Mouse (Mus musculus) embryonic fibroblast, embryonic 13.5 days (primary cell): Measurements from ENCODE around the gene Tril. TPM values are rescaled to one million over a fixed set of nuclear protein-coding genes. Genes with fewer than 3 reads are reported as not detected.
A peak's percentile ranks its signal among the peaks of the same experiment; 100 is the strongest.

Experiments
- H3K27ac ChIP-seq: 2 replicates; pipeline ENCODE4 v1.5.1; 2012; ENCODE audit warnings: low read length, control low read depth, inconsistent platforms; ENCODE audit not compliant: insufficient read depth
- H3K4me1 ChIP-seq: 2 replicates; pipeline ENCODE4 v1.6.1; 2011; ENCODE audit warnings: low read length; ENCODE audit not compliant: control insufficient read depth, insufficient read depth
- H3K4me3 ChIP-seq: 2 replicates; pipeline ENCODE4 v1.5.1; 2011; ENCODE audit warnings: mild to moderate bottlenecking, control low read depth, low read length; ENCODE audit not compliant: insufficient read depth
- CTCF ChIP-seq: IDR thresholded peaks from 2 replicates; pipeline ENCODE4 v1.5.1; 2011; ENCODE audit warnings: mild to moderate bottlenecking, control low read depth, low read length, moderate library complexity, borderline replicate concordance; ENCODE audit not compliant: insufficient read depth
- POLR2A ChIP-seq: IDR thresholded peaks from 2 replicates; pipeline ENCODE4 v1.6.1; 2011; ENCODE audit warnings: low read depth, mild to moderate bottlenecking, control low read depth, low read length, moderate library complexity
- polyA plus RNA-seq: library from polyadenylated mRNA; stranded (reverse); fragments of >200 nt; gene quantifications from 2 replicates; pipeline ENCODE4 v1.2.4, GENCODE M21; 2011; ENCODE audit warnings: low read depth; ENCODE audit not compliant: missing spikeins, insufficient read length

Gene Tril
- polyA plus RNA-seq: 0.27 and 3.2 TPM in 2 replicates

DNA sequence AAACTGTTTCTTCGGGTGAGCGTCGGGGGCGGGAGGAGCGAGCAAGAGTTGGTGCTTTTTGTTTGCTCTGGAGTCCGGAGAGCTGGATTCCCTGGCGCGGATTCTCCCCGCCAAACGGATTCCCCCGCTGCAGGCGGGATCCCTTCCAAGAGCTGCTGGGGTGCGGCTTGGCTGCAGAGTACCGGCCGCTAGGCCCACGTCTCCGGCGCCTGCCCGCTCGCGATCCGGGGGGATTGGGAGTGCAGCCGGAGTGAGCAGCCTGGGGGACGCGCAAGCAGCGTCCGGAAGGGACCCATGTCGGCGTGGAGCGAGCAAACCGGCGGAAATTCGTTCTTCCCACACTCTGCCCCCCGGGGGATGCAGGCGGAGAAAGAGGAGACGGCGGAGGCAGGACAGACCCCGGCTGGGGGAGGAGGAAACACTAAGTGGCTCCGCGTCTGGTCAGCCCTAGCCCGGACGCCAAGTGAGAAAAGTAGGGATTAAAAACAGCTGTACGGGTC is at the start of gene Tril:
Gene Tril, minus strand, starts transcription at position 345 of the 500 bp plus-strand sequence.
- TF ChIP-seq POLR2A (no peak), CTCF (no peak)
- Histone ChIP-seq H3K4me1 (0 out of 2 replicates have a peak, but pooled peaks cover 5% of the 10 kb centered on the region), H3K4me3 (peak within 1 kb of the TSS; percentile 43), H3K27ac (no peak within 1 kb of the TSS)

DNA sequence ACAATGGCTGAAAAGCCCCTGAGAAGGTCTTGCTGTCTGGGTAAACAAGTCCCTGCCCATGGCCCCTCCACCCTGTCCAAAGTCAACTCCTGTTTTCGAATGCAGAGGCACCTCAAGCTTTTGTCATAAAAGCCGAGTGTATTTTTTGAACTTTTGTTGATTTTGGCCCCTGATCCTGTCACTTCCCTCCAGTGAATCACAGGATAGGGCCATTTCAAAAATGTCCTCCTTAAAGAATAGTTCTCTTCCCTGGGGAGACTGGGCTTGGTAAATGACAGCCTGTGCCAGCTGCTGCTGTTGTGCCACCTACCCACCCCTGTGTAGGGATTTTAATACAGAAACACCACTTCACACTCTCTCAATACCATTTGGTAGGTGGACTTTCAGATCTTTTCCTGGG is 42.4 kb upstream of the Tril start:
- TF ChIP-seq POLR2A (no peak), CTCF (no peak)
- no peak overlapping the region for H3K4me3 ChIP-seq
- H3K4me1 ChIP-seq: no peaks in the 10 kb centered on the region
- H3K27ac ChIP-seq: no peak overlapping the region

- H3K4me1 ChIP-seq: no peaks in the 10 kb centered on the region
- H3K27ac ChIP-seq: no peak overlapping the region
- no peak for TF ChIP-seq POLR2A
- no peak for TF ChIP-seq CTCF
- no peak overlapping the region for H3K4me3 ChIP-seq
These were observed 38.5 kb upstream of the Tril start for GRCm38 (mm10) chr6:53859106-53859505.

GRCm38 (mm10) chr6:53857822-53858221 is 37.2 kb upstream of the Tril start:
- no peak for TF ChIP-seq POLR2A
- no peak for TF ChIP-seq CTCF
- H3K4me3 ChIP-seq: no peak overlapping the region
- no peaks in the 10 kb centered on the region for H3K4me1 ChIP-seq
- no peak overlapping the region for H3K27ac ChIP-seq

DNA sequence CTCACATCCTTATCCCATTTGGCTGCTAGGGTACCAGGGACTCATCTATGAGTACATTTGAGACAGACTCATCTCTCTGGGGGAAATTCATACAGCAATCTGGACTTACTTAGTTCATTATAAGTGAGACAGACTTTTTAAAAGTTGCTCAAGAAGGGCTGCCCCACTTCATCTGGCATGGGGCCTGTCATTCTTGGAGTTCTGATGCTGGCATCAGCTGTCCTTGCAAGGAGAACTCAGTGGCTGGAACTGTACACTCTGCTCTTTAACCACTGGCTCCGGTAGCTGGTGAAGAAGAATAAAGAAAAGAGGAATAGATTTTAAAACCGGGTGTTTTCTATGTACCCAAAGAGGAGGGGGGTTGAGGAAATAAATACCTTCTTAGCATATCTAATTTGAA is 36.1 kb upstream of the Tril start:
- Histone ChIP-seq H3K4me3 (no peak overlapping the region), H3K4me1 (no peaks in the 10 kb centered on the region), H3K27ac (no peak overlapping the region)
- TF ChIP-seq POLR2A (no peak), CTCF (no peak)

DNA sequence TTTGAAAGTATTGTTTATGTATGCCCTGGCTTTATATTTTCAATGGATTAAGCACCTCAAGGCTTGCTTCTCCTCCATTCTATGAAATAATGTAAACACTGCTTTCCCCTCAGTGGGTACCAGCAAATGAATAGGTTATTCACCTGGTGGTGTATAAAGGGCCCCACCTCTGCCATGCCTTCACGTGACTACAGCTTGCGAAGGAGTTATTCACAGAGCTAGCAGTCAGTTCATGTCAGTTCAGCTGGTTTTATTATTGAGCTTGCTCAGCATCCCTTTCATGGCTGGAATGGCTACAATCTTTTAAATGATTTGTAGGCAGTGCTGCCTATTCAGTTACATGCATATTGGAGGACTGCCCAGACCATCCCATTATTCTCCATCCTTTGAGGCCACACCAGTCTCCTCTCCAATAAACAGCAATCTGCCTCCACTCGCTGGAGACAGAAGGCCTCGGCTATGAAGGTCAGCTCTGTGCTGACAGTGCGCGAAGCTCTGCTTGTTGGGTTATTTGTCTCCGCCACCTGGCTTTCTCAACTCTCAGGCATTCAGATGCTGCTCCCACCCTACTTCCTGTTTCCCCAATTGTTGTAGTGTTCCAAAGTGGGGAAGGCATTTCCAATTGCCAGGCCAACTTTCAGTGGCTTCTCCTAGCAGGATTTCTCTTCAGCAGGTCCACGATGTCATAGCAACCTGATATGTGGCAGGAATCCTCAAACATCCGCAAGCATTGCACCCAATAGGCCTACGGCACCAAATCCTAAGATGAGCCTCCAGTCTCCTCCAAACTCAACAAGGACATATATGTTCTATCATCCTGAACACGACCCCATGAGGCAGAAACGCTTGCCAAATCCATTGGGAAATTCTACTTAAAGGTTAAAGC is 34.6 kb upstream of the Tril start:
- TF ChIP-seq CTCF (no peak), POLR2A (no peak)
- Histone ChIP-seq H3K4me3 (no peak overlapping the region), H3K27ac (no peak overlapping the region), H3K4me1 (no peaks in the 10 kb centered on the region)

DNA sequence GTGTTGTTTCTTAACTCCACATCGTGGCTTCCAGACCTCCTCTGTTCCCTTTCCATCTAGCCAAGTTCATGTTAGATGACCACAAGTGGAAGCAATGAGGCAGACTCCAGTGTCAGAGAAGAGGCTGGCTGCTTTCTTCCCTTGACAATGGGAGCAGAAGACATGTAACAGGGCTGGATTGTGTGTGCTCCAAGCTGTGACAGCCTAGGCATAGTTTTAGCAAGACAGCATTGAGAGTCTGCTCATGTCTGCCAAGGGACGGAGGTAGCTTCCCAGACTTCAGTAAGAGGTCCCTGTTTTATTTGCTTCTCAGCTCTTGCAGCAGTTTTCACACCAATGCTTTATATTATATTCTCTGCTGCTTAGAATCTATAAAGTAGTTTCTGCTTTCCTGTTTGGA is 33.6 kb upstream of the Tril start:
- Histone ChIP-seq H3K27ac (no peak overlapping the region), H3K4me1 (no peaks in the 10 kb centered on the region), H3K4me3 (no peak overlapping the region)
- TF ChIP-seq POLR2A: no peak
- TF ChIP-seq CTCF: no peak

- Histone ChIP-seq H3K27ac (no peak overlapping the region), H3K4me3 (no peak overlapping the region), H3K4me1 (no peaks in the 10 kb centered on the region)
- TF ChIP-seq POLR2A (no peak), CTCF (no peak)
These were observed 32.9 kb upstream of the Tril start for GRCm38 (mm10) chr6:53853546-53853945.

DNA sequence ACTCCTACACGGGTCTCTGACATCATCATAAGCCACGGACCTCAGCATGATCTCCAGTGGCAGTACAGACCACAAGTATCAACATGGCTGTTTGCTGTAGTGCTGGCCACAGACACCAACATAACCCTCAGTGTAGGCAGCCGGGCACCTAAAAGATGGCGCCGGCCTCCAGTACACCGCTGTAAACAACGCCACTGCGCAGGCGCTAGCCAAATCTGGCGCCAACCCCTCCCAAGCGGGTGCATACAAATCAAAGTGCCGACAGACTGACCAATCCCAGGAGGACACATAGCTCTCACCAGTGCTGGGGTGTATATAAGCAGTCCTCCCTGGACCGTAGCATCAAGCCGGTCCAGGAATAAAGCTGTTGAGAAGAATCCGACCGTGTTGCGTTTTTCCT is 24.0 kb upstream of the Tril start:
- H3K27ac ChIP-seq: no peak overlapping the region
- H3K4me3 ChIP-seq: no peak overlapping the region
- TF ChIP-seq POLR2A (no peak), CTCF (no peak)
- H3K4me1 ChIP-seq: no peaks in the 10 kb centered on the region

DNA sequence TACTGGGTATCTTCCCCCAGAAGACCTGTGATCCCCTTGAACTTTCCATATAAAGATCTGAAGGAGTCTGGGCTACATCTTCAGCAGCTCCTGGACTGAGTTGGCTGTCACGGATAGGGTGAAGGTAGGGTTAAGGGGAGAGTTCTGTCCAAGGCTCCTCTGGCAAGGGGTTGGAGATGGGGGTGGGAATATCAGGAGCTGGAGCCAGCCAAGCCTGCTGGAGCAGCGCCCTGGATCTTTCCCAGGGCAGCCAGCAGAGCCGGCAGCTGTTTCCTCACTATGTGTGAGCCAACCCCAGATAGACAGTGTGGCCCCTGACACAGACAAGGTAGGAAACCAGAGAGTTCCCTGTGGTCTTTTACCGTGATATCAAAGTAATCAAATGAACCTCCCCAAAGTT is 4.6 kb upstream of the Tril start:
- TF ChIP-seq POLR2A (no peak), CTCF (no peak)
- Histone ChIP-seq H3K4me3 (no peak overlapping the region), H3K27ac (no peak overlapping the region), H3K4me1 (0 out of 2 replicates have a peak, but pooled peaks cover 5% of the 10 kb centered on the region)
